Mouse (Mus musculus): ENCODE results near the gene Tpi1.

DNA sequence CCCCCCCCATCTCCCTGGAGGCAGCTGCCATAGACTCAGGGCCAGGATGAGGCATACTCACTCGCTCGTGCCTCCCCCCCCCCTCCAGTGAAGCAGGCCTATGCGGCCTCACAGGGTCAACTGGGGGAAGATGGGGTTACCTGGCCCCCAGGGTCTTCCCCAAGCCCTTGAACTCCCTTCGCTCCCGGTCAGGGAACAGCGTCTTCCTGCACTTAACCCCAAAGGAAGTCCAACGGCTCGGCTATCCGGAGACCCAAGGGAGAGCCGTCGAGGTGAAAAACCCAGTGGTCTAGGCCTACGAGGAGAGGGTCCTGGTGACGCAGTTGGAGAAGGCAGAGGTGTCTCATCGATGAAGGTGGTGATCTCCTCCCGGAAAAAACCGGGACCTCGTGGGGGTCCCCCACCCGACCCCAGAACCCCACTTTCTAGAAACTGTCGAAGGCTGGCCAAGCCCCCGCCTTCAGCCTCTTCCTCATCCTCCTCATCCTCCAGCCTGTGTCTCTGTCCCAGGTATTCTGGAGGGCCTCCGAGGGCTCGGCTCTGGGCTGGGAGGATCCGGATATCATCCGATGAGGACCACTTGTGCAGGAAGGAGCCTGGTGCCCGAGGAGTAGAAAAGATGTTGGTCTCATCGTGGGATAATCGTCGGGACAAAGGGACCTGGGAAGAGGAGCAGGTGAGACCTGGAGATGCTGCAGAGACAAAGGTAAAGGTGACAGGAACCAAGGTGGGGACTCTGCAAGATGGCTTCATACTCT lies 44.6 kb upstream of the Tpi1 start:
- TF ChIP-seq CTCF (IDR thresholded peaks at IDR 0.05; ENCODE audit: borderline replicate concordance, extremely low read depth, insufficient read depth, insufficient read length) = no peak
- no peak for TF ChIP-seq POLR2A (IDR thresholded peaks at IDR 0.05; ENCODE audit: borderline replicate concordance, extremely low read depth, insufficient read depth, insufficient read length, poor library complexity, severe bottlenecking)
